Mouse (Mus musculus) heart, adult 9 months (tissue): Measurements from ENCODE around the gene Zzef1.

Experiments
- DNase-seq, 2 experiments: peaks; one replicate each; pipeline ENCODE4 v3.0.0; 2022; ENCODE audit warnings: low spot score in 2 of 2

Gene Zzef1

DNA sequence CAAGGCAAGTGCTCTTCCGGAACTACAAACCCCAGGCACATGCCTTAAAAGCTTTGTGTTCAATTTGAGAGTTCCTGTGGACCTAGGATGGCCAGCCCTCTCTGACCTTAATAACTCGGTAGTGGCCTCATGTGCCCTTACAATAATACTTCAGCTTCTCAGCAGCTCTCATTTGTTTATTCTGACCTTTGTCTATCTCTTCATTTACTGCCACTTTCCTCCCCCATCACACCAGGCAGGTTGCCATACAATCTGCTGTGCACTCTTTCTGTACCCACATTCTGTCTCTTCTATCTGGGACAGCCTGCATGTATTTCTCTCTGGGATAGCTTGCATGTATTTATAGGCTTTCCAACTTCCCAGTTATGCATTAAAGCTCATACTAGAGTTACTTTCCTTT, 10.5 kb downstream of the Zzef1 start:
- peak in 1 of 2 experiments; percentile 7 for DNase-seq

DNA sequence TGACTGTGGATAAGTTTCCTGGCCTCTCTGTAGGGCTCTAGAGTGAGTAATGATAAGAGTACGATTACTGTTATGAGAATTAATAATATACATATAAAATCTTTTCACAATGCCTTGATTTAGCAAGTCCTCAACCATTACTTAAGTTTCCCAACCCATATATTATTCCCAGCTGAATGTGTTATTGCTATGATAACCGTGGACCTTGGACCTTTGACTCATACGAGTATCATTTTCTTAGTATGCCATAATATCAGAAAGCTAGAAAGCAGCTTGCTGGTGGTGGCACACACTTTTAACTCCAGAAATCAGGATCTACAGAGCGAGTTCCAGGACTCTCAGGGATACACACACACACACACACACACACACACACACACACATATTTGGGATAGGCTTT, 12.0 kb downstream of the Zzef1 start:
- no peak for DNase-seq

DNA sequence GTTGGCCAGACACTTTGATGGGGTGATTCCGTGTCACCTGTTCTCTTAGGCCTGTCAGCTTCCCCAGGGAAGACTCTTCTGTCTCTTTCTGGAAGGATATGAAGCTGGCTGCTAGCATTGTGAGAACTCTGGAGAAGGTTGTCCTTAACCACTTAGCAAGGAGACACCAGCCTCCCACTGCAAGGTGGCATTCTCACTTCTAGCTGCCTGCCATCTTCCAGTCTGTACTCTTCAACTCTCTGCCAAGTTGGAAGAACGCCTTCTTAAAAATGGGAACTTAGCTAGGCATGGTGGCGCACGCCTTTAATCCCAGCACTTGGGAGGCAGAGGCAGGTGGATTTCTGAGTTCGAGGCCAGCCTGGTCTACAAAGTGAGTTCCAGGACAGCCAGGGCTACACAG, 17.7 kb downstream of the Zzef1 start:
- no peak for DNase-seq

DNA sequence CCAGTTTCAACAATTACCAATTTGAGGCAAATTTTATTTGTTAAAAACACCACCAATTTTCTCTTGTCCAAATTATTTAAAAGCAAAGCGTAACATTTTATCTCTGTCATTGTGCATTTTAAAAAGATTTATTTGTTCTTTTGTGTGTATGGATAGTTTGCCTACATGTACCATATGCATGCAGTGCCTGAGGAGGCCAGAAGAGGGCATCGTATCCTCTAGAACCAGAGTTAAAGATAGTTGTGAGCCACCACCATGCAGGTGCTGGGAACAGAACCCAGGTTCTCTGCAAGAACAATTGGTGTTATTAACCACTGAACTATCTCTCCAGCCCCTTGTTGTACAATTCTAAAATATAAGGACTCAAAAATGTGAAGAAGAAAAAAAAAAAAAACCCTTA, 18.2 kb downstream of the Zzef1 start:
- no peak for DNase-seq

DNA sequence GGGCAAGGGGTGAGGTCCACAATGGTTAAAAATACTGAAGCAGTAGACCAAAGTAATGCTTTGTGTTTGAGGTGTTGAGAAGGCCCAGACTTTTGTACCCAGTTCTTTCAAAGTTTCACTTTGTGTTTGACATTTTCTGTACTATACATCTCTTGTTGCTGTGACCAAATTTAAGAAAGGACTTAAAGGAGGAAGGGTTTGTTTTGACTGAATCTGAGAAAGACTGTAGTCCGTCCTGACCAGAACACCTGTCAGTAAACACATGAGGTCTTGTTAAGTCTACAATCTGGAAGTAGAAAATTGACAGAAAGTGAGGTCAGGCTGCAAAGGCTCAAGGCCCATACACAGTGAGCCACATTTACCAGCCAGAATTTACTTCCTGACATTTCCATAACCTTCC, 20.8 kb downstream of the Zzef1 start:
- DNase-seq, result no peak

DNA sequence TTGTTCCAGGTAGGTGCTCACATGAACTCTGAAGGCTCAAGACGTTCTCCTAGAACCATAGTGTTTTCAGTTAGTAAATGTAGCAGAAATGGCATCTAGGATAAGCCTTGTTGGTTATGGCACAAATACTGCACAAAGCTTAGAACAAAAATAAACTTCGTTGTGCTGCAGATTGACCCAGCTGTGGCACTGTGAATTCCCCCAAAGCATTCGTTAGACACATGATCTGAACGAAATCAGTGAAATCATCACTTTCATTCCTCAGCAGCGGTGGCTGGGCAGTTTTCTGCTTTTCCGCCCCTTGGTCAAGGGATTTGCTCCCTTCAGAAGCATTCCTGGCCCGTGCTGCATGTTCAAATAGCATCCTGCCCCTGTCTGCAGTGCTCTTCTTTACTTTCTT, 22.0 kb downstream of the Zzef1 start:
- DNase-seq, result no peak

DNA sequence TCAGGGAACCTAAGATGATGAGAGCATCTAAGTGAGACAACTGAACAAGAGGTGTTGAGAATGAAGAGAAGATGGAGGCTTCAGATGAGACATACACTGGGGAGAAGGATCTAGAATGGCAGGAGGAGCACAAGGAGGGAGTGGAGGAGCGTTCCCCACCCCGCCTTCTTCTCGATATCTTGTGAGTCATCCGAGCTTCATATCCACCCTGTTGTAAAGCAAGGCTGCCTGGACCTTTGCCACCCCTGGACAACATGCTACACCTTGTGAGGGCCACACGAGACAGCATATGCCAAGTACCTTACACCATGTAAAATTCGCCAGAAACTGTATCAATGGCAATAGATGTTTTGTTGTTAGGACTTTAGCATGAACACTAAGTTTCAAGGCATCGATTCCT, 25.0 kb downstream of the Zzef1 start:
- no peak for DNase-seq

DNA sequence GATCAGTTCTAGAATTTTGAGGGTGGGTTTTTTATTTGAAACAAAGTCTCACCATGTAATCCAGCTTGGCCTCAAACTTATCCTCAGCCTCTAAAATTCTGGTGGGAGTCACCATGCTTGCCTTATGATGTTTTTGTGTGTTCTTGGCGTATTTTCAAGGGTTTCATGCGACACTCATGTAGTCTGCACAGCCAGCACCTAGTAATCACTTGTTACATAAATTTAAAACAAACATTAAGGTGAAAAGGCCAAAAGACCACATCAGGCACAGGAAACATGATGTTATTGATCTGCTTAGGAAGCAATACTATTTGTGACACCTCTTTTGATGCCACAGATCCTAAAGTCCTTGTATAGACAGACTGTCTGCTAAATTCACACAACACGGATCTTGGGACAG, 33.8 kb downstream of the Zzef1 start:
- DNase-seq, result no peak

DNA sequence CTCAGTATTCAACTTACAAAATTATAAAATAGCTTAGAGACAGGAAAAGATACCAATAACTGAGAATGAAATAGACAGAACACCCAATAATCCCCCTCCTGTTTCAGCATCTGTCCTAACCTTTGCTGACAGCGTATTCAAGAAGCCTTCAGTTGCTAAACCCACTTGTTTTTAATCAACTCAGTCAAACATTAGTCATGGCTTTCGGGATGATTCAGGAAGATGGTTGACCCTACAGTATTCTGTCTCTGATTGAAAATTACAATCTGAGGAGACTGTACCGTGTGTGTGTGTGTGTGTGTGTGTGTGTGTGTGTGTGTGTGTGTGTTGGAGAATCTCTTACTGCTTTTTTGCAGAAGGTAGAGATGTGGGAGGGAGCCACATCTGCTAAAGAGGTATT, 46.7 kb downstream of the Zzef1 start:
- no peak for DNase-seq

DNA sequence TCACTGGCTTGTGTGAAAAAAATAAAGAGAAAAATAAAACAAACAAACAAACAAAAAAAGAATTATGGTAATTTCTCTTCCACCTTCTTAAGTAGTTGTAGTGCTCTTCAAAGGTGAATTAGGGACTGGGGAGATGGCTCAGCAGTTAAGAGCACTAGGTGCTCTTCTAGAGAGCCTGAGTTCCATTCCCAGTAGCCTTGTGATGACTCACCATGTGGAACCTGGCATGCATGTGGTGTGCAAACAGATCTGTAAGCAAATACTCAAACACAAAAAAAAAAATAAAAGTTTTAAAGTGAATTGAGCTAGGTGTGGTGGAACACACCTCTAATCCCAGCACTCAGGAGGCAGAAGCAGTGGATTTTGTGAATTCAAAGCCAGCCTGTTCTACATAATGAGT, 47.5 kb downstream of the Zzef1 start:
- DNase-seq, result no peak

DNA sequence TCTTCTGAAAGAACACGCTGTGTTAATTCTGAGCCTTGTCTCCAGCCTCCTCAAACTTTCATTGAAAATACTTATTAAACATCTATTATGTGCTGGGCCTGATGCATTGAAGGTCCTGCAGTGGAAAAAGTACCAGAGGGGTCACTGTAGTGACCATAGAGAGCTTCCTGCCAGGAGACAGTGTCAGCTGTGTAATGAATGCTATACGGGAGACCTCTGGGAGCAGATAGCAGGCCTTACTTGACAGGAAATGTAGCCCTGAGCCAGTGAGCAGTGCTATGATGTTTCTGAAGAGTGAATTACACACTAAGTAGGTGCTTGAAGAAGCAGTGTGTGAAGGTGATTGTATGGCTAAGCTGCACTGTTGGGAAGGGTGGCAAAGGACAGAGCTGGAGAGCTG, 49.5 kb downstream of the Zzef1 start:
- no peak for DNase-seq

DNA sequence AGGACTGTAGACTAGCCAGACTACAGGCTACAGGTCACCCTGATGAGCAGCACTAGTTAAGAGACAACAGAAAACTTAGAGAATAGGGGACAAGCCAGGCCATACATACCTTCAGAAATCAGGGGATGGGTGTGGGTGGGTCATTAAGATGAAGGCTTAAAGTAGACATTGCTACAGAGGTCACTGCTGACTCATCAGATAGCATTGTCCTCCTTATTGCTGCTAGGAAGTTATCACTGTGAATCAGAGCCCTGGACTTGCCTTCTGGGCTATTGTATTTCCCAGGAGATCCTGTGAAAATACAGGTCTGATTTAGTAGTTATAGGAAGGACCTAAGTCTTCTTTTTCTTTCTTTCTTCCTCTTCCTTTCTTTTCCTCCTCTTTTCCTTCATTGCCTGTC, 50.7 kb downstream of the Zzef1 start:
- no peak for DNase-seq

DNA sequence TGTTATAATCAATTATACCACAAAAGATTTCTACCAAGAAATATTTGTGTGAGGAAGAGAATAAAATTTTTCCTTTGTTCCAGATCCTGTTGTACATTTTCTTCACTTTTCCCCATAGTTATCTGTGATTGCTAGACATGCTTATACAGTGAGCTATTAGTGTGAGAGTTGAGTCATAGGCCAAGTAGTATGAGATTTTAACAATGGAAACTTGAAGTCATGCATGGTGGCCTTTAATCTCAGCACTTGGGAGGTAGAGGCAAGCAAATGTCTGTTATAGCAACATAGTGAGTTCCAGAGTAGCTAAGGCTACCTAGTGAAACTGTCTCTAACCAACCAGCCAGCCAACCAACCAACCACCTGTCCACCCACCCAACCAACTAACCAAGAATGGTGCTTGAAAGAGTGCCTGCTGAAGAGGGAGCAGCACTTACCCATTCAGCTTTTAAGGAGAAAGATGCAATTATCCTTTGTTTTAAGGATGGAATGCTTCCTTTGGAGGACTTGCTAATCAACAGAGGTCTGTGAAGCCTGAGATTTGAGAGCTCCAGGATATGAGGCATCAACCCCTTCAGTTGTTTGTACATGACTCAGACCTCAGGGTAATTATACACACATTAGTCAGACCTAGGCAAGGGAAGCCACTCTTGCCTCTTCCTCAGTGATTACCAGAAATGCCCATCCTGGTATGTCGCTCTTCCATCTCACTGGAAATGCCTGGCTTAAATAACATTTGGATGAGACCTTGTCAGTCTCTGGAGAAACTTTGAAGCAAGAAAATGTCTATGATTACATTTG, 52.0 kb downstream of the Zzef1 start:
- no peak for DNase-seq

DNA sequence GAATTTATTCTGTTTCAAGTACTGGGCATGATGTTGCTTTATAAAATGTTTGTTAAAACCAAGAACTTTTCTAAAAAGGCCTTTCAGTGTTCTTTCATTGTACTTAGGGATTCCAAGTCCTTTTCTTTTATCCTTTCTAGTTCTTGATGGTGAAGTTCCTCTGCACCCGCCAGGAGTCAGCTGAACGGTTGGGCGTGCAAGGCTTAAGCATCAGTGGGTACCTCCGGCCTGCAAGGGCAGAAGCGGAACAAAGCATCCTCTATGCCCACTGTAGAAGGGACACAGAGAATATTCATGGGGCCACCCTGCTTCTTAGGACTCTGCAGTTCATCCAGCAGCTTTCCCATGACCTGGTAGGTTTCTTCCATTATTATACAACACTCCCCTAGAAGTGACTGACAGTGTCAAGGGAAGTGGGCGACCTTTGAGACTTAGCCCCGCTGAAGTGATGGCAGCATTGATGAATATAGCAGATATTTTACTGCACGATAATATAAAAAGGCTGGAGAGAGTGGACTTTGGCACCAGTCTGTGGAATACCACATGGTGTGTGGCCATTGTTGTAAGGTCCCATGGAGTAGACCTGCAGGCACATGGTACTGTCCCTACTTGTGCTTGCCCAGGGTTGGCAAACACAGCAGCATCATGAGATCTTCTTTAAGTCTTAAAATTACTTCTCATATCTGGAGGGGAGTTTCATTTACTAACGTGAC, 54.5 kb downstream of the Zzef1 start:
- no peak for DNase-seq

DNA sequence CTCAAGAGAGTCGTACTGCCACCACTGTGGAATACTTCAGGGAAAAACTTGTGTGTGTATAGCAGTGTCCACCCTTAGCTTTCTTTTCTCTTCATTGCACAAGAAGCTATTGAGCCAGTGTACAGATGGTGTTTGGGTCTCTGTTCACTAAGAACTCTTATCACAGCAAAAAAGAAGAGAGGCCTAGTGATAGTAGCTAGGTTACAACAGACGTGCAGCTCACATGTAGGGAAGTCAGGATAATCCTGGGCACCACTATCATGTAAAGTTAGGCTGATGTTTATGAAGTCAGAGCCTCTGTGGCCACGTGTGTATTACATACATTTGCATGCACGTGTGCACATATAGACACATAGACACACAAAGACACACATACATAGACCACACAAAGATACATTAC, 55.2 kb downstream of the Zzef1 start:
- no peak for DNase-seq

DNA sequence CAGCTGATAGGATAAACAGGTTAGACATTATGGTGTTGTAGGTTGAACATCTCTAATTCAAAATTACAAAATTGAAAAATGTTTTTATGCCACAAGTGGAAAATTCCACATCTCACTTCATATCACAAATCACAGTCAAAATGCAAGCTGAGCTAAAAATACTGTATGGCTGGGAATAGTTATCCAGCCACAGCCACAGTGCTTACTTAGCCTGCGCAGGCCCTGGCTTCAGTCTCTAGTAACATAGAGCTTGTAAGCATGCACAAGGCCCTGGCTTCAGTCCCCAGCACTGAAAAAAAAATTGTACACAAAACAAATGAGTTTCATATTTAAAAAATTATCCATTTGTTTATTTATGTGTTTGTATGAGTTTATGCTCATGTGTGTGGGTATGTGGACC, 56.1 kb downstream of the Zzef1 start:
- no peak for DNase-seq

DNA sequence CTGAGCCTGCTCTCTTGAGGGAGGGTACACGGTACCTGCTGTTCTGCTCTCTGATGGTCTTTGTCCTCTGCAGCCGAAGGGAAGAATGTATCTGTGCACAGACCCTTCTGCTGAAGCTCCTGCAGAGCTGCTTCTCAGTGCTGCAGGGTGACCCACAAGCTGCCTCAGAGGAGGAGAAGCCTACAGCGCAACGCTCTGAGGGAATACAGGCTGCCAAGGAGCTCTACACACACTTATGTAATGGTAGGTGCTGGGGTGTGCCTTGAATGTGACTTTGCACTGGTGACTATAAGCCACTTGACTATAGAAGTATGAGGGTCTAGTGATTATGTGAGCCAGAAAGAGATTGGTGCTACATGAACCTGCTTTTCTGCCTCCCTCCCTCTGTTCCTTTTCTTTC, 57.1 kb downstream of the Zzef1 start:
- DNase-seq, result no peak

DNA sequence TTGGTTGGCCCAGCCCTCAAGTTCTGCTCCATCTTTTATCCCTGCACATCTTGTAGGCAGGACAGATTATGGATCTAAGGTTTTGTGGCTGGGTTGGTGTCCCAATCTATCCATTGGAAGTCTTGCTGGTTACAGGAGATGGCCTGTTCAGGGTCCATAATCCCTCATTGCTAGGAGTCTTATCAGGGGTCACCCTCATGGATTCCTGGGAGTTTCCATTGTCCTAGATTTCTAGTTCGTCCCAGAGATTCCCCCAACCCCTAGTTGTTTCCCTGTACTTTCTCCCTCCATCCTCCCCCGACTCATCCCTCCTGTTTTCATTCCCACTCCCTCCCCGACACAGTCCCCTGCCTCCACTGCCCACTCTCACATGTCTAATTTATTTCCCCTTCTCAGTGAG, 58.2 kb downstream of the Zzef1 start:
- no peak for DNase-seq

DNA sequence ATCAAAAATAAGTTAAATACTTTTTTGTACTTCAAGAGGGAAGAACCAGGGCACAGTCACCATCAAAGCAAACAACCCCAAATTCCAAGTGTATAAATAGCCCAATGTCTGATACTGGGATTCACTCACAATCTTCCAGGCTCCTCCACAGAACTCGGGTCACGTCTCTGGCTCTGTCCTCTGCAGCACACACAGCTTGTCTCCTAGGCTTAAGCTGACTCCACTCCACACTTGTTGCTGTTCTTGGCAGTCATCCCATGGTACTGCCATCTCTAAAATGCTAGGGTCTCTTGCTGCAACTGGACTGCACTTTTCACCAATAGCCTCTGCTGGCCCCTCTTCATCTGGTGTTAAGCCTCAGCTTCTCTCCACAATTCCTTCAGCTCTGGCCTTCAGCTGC, 60.7 kb downstream of the Zzef1 start:
- DNase-seq, result no peak

DNA sequence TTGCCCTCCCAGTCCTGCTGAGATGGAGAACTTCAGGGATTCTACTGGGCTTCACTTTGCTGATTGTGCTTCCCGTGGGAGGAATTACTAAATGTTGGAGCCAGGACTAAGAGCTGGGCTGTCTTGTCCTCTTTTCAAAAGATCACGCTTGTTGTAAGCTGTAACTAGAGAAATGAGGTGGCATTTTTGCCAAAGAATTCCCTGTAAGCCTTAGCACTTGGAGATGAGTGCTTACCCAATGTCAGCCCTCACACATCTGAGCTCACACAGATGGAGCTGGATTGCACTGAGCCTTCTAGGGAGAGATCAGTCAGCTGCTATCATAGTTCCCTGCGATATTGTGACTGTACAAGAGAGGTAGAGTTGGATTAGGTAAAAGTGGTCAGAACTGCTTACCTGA, 65.2 kb downstream of the Zzef1 start:
- no peak for DNase-seq

DNA sequence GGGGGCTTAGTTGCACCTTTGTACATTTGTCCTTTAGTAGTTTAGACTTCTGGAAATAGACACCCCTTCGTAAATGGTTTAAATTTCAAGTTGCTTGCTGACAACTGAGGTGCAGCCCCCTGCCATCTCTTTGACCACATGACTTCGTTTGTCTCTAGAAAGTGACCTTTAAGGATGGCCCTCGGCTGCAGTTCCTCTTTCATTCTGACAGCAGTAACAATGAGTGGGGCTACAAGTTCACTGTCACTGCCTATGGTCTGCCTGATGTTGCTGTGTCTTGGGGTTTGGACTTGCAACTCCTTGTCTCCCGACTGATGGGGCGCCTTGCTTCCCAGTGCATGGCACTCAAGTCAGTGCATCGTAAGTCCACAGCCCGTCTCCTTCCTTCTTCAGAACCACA, 70.4 kb downstream of the Zzef1 start:
- DNase-seq, result no peak

DNA sequence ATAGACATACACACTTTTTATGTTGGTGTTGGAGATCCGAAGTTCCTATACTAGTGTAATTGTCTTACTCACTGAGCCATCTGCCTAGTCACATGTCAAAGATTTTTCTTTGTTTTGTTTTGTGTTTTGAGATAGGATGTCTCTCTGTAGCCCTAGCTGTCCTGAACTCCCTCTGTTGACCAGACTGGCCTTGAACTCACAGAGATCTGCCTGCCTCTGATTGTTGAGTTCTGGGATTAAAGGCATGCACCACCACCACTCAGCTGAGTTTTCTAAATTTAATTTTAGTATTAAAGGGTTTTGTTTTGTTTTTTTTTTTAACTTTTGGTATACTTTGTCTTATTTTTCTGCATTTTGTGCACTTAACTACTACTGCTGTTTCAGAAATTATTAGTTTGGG, 76.0 kb downstream of the Zzef1 start:
- DNase-seq, result no peak

DNA sequence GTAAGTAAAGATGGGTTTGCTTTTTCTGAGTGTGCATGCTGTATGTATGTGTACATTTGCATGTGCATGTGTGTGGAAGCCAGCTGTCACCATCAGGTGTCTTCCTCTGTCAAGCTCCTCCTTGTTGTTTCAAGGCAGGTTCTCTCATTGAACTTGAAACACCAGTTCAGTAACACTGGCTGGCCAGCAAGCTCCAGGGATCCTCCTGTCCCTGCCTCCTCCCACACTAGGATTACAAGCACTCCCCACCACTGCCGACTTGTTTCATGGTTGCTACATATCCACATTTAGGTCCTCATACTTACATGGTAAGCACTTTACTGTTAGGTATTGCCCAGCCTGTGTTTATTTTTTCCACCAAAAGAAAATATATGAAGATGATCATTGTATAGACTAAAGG, 96.6 kb downstream of the Zzef1 start:
- DNase-seq, result no peak

DNA sequence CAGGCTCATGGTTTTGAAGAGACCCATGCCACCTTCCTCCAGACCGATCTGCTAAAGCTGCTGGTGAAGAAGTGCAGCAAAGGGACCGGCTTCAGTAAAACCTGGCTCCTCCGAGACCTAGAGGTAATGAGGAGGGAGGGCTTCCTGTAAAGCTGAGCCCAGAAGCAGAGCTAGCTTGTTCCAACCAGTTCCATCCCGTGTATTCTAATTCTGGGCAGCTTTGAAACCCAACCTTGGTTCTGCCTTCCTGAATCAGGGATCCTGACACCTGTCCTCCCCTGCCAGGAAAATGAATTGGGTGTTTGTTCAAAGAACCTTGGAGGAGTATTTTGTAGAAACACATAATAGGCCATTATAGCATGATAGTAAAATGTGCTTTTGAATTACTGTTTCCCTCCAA, 112.4 kb downstream of the Zzef1 start:
- no peak for DNase-seq
